In genomic region chr1:162038431-162038830, GRCm38 (mm10) we compare ENCODE assay signal across 8 mouse cellular contexts. TPM values are rescaled to one million over a fixed set of nuclear protein-coding genes. Genes with fewer than 3 reads are reported as not detected.
DNase-seq lines count a peak whose midpoint lies in the region; ATAC-seq lines count a peak whose summit lies in the region.
"Had no signal": no experiment of that assay in that cellular context is flagged by ENCODE, and none has a peak within 500 bp of the region (broad histone marks: within the 10 kb centered on the region; RNA-seq: fewer than 3 reads in every experiment).

No protein-coding gene starts in this region.

- H3K4me1 ChIP-seq in kidney, embryonic 14.5 days (ENCODE audit: control insufficient read depth, insufficient read depth, low read length) = peaks cover 26% of the 10 kb centered on the region
- peaks cover 62% of the 10 kb centered on the region for H3K4me1 ChIP-seq in embryonic facial prominence, embryonic 14.5 days (ENCODE audit: control insufficient read depth, insufficient read depth, low read length)
- peaks cover 71% of the 10 kb centered on the region for H3K4me1 ChIP-seq in limb, embryonic 13.5 days

- H3K9ac ChIP-seq in kidney, embryonic 14.5 days (ENCODE audit: low read depth, low read length) = no peak overlapping the region
- no peak overlapping the region for H3K9ac ChIP-seq in embryonic facial prominence, embryonic 14.5 days (ENCODE audit: low read depth, low read length)
- H3K9ac ChIP-seq in limb, embryonic 13.5 days = no peak overlapping the region; the same call in 1 of the 2 replicates

- DNase-seq in kidney, adult 18-20 months = no peak
- peak; percentile 24 for DNase-seq in 416B (ENCODE audit: low read depth)
- no peak for DNase-seq in embryonic facial prominence, embryonic 14.5 days (ENCODE audit: low spot score)
- DNase-seq in adrenal gland, postnatal 10 days = no peak
- no peak for DNase-seq in layer of hippocampus, adult 11-12 months (ENCODE audit: low spot score)

- no peaks in the 10 kb centered on the region for H3K27me3 ChIP-seq in kidney, embryonic 14.5 days (ENCODE audit: control insufficient read depth, insufficient read depth, low read length)
- H3K27me3 ChIP-seq in embryonic facial prominence, embryonic 14.5 days (replicated peaks; ENCODE audit: control insufficient read depth, insufficient read depth, low read length) = no peaks in the 10 kb centered on the region
- H3K27me3 ChIP-seq in limb, embryonic 13.5 days = no peaks in the 10 kb centered on the region

- H3K27ac ChIP-seq in kidney, embryonic 14.5 days (ENCODE audit: low read depth, low read length) = peak overlapping the region; percentile 85
- peak overlapping the region; percentile 90 for H3K27ac ChIP-seq in embryonic facial prominence, embryonic 14.5 days (replicated peaks; ENCODE audit: low read depth, low read length)
- H3K27ac ChIP-seq in limb, embryonic 13.5 days = peak overlapping the region; percentile 98

- ATAC-seq in kidney, embryonic 14.5 days (ENCODE audit: low FRiP score, low TSS enrichment) = peak; percentile 59
- no peak for ATAC-seq in embryonic facial prominence, embryonic 14.5 days (ENCODE audit: low read depth)
- no peak for ATAC-seq in limb, embryonic 13.5 days (ENCODE audit: low FRiP score, low read depth)

- WGBS in kidney, embryonic 14.5 days = 51% methylated on average over 5 of the region's 5 CpGs
- 63% methylated on average over 5 of the region's 5 CpGs for WGBS in embryonic facial prominence, embryonic 14.5 days
- WGBS in limb, embryonic 13.5 days = 42% methylated on average over 5 of the region's 5 CpGs

- H3K36me3 ChIP-seq in kidney, embryonic 14.5 days (ENCODE audit: control insufficient read depth, insufficient read depth, low read length) = no peaks in the 10 kb centered on the region
- H3K36me3 ChIP-seq in embryonic facial prominence, embryonic 14.5 days (ENCODE audit: control insufficient read depth, insufficient read depth, low read length) = no peaks in the 10 kb centered on the region
- no peaks in the 10 kb centered on the region for H3K36me3 ChIP-seq in limb, embryonic 13.5 days

- H3K9me3 ChIP-seq in kidney, embryonic 14.5 days (ENCODE audit: control insufficient read depth, low read length) = no peaks in the 10 kb centered on the region
- H3K9me3 ChIP-seq in embryonic facial prominence, embryonic 14.5 days (ENCODE audit: control insufficient read depth, low read length) = no peaks in the 10 kb centered on the region
- no peaks in the 10 kb centered on the region for H3K9me3 ChIP-seq in limb, embryonic 13.5 days

- no peak overlapping the region for H3K4me2 ChIP-seq in kidney, embryonic 14.5 days (replicated peaks; ENCODE audit: low read depth, low read length)
- no peak overlapping the region for H3K4me2 ChIP-seq in embryonic facial prominence, embryonic 14.5 days (ENCODE audit: low read depth, low read length)
- peak overlapping the region; percentile 41 for H3K4me2 ChIP-seq in limb, embryonic 13.5 days (replicated peaks)

- H3K4me3 ChIP-seq in kidney, embryonic 14.5 days (ENCODE audit: low read length) = no peak overlapping the region
- H3K4me3 ChIP-seq in embryonic facial prominence, embryonic 14.5 days (ENCODE audit: low read depth, low read length) = no peak overlapping the region
- H3K4me3 ChIP-seq in limb, embryonic 13.5 days = no peak overlapping the region

RNA-seq across cellular contexts. Expression of gene 4930558K02Rik, which starts 59.0 kb away (rescaled TPM):
- polyA plus RNA-seq in kidney, embryonic 14.5 days (2014; fragmentation: Nextera tagmentation; extraction: Ambion mirVana) = not detected in 2 replicates
- not detected in 2 replicates for polyA plus RNA-seq in embryonic facial prominence, embryonic 14.5 days (2014; fragmentation: Nextera tagmentation; extraction: Ambion mirVana)
- polyA plus RNA-seq in limb, embryonic 13.5 days (2015; fragmentation: Nextera tagmentation; extraction: Ambion mirVana) = 0.26 TPM in 1 of 2 replicates, not detected in the other
- not detected for total RNA-seq in adrenal gland, postnatal 10 days (2021)
- total RNA-seq: gastrocnemius, postnatal 36 days had no signal
